Mouse (Mus musculus): ENCODE data around the gene Mnd1. TPM values are rescaled to one million over a fixed set of nuclear protein-coding genes. Genes with fewer than 3 reads are reported as not detected.

Mnd1 gene
- polyA plus RNA-seq, 1 experiment from 2014 or later, result 12.3 TPM

DNA sequence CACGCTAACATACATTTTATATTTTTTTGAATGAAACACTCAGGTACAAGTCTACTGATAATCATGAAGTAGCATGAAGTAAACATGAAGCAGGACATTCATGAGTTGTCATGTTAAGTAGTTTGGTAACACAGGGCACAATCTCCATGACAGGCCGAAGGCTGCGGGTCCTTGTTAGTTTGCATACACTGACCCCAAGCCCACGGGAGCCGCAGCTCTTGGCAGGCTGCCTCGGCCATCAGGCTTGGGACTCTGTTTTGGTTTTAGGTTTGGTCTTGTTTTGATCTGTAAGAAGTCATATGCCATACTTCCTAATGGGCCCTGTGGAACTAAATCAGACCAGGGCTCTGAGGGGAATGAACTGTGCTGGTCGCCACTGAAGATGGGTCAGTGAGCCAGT, 36.9 kb downstream of the Mnd1 start:
- Histone ChIP-seq H3K4me3 (no peak overlapping the region), H3K27me3 (ENCODE audit: low read depth, poor library complexity, severe bottlenecking) (no peaks in the 10 kb centered on the region), H3K4me1 (no peaks in the 10 kb centered on the region), H3K9me3 (replicated peaks) (no peaks in the 10 kb centered on the region), H3K36me3 (no peaks in the 10 kb centered on the region), H3K27ac (replicated peaks) (no peak overlapping the region)
- 84% methylated on average over 7 of the region's 7 CpGs for WGBS
- DNase-seq (ENCODE audit: low spot score), result no peak

DNA sequence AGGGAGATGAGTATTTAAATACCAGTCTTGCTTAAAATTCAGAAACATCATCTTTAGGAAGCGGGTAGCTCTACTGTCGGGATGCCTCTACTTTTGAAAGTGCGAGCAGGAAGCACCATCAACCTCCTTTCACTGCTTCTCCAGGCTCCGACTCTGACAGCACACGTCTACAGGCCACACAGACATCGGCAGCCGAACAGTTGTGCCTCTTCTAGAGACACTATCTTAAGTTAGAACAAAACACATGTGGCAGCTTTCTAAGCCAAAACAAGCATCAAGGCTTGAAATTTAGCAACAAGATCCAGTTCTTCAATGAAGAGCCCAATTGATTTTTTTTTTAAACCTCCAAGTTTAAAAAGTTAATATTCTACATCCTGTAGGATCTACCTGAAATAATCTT, 37.4 kb downstream of the Mnd1 start:
- DNase-seq (ENCODE audit: low spot score), result no peak
- Histone ChIP-seq H3K9me3 (replicated peaks) (no peaks in the 10 kb centered on the region), H3K4me1 (no peaks in the 10 kb centered on the region), H3K36me3 (no peaks in the 10 kb centered on the region), H3K27me3 (ENCODE audit: low read depth, poor library complexity, severe bottlenecking) (no peaks in the 10 kb centered on the region), H3K4me3 (no peak overlapping the region), H3K27ac (replicated peaks) (no peak overlapping the region)
- WGBS, result 87% methylated on average over 7 of the region's 7 CpGs

GRCm38 (mm10) chr3:84108614-84109013, 47.0 kb downstream of the Mnd1 start:
- 87% methylated on average over 2 of the region's 2 CpGs for WGBS
- Histone ChIP-seq H3K27ac (replicated peaks) (no peak overlapping the region), H3K9me3 (replicated peaks) (no peaks in the 10 kb centered on the region), H3K4me1 (no peaks in the 10 kb centered on the region), H3K4me3 (no peak overlapping the region), H3K27me3 (ENCODE audit: low read depth, poor library complexity, severe bottlenecking) (no peaks in the 10 kb centered on the region), H3K36me3 (no peaks in the 10 kb centered on the region)
- no peak for DNase-seq (ENCODE audit: low spot score)

DNA sequence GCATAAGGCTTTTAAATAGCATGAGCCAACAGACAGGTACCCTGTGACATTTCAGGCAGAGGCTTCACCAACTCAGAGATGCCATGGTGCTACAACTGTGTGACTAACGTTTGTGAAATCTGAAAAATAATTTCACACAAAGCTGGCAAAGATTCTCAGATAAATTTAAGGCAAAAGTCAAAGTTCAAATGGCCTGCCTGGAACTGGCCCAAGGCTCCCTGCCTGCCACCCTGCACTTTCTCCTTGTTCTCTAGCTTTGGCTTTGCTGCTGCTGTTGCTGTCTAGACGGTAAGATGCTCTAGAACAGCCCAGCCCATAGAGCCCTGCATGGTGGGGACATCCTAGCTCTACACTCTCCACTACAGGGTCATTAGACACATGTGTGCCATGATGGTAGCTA, 49.5 kb downstream of the Mnd1 start:
- DNase-seq (ENCODE audit: low spot score), result no peak
- no peak overlapping the region for H3K27ac ChIP-seq (replicated peaks)
- no peaks in the 10 kb centered on the region for H3K4me1 ChIP-seq
- no peaks in the 10 kb centered on the region; the same call in 1 of the 2 replicates for H3K27me3 ChIP-seq (ENCODE audit: low read depth, poor library complexity, severe bottlenecking)
- no peaks in the 10 kb centered on the region for H3K9me3 ChIP-seq (replicated peaks)
- 78% methylated on average over 2 of the region's 2 CpGs for WGBS
- no peak overlapping the region for H3K4me3 ChIP-seq
- no peaks in the 10 kb centered on the region for H3K36me3 ChIP-seq

- no peak for DNase-seq (ENCODE audit: low spot score)
- H3K36me3 ChIP-seq, result no peaks in the 10 kb centered on the region
- no peaks in the 10 kb centered on the region; the same call in 1 of the 2 replicates for H3K27me3 ChIP-seq (ENCODE audit: low read depth, poor library complexity, severe bottlenecking)
- WGBS, result 88% methylated on average over 2 of the region's 2 CpGs
- no peaks in the 10 kb centered on the region for H3K4me1 ChIP-seq
- H3K4me3 ChIP-seq, result no peak overlapping the region
- H3K27ac ChIP-seq (replicated peaks), result no peak overlapping the region
- no peaks in the 10 kb centered on the region for H3K9me3 ChIP-seq (replicated peaks)
Observed at GRCm38 (mm10) chr3:84103536-84103935, 52.0 kb downstream of the Mnd1 start.

DNA sequence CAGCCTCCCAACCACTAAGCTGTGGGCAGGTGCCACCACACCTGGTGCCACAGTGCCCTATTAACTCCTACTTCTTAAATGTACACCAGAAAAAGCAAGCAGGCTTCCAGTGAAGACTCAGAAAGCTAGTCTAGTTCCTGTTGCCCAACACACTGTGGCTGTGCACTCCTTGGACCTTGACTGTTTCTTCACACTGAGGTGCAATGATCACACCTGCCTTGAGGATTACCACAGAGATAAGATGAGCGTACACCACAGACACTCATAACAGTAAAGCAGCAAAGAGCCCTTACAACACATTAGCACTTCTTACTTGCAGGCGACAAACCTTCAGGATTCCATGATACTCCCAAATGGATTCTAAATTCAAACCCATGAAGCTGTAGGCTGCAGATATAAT, 62.7 kb downstream of the Mnd1 start:
- H3K27ac ChIP-seq (replicated peaks), result no peak overlapping the region
- WGBS, result 93% methylated on average over 2 of the region's 2 CpGs
- H3K36me3 ChIP-seq, result no peaks in the 10 kb centered on the region
- DNase-seq (ENCODE audit: low spot score), result no peak
- peaks cover 25% of the 10 kb centered on the region for H3K27me3 ChIP-seq (ENCODE audit: low read depth, poor library complexity, severe bottlenecking)
- H3K9me3 ChIP-seq (replicated peaks), result no peaks in the 10 kb centered on the region
- H3K4me3 ChIP-seq, result no peak overlapping the region
- peaks cover 8% of the 10 kb centered on the region for H3K4me1 ChIP-seq

- DNase-seq (ENCODE audit: low spot score), result peak; percentile 20
- H3K4me1 ChIP-seq, result peaks cover 26% of the 10 kb centered on the region
- H3K27me3 ChIP-seq (ENCODE audit: low read depth, poor library complexity, severe bottlenecking), result peaks cover 30% of the 10 kb centered on the region
- H3K36me3 ChIP-seq, result no peaks in the 10 kb centered on the region
- H3K27ac ChIP-seq (replicated peaks), result no peak overlapping the region
- H3K9me3 ChIP-seq (replicated peaks), result no peaks in the 10 kb centered on the region
- 39% methylated on average over 2 of the region's 2 CpGs for WGBS
- H3K4me3 ChIP-seq, result no peak overlapping the region
Observed at GRCm38 (mm10) chr3:84090982-84091381, 64.6 kb downstream of the Mnd1 start.

- peaks cover 4% of the 10 kb centered on the region for H3K9me3 ChIP-seq (replicated peaks)
- H3K27me3 ChIP-seq (ENCODE audit: low read depth, poor library complexity, severe bottlenecking), result peaks cover 57% of the 10 kb centered on the region
- no peak overlapping the region for H3K4me3 ChIP-seq
- no peaks in the 10 kb centered on the region for H3K36me3 ChIP-seq
- H3K4me1 ChIP-seq, result peaks cover 26% of the 10 kb centered on the region
- H3K27ac ChIP-seq (replicated peaks), result peak overlapping the region; percentile 6; the same call in 1 of the 2 replicates
- peak; percentile 44 for DNase-seq (ENCODE audit: low spot score)
- WGBS, result 34% methylated on average over 2 of the region's 2 CpGs
Observed at GRCm38 (mm10) chr3:84086921-84087320, 68.7 kb downstream of the Mnd1 start.

- no peak for DNase-seq (ENCODE audit: low spot score)
- 79% methylated on average over 7 of the region's 7 CpGs for WGBS
- peaks cover 20% of the 10 kb centered on the region for H3K4me1 ChIP-seq
- H3K27me3 ChIP-seq (ENCODE audit: low read depth, poor library complexity, severe bottlenecking), result peaks cover 57% of the 10 kb centered on the region
- peaks cover 5% of the 10 kb centered on the region for H3K9me3 ChIP-seq (replicated peaks)
- no peaks in the 10 kb centered on the region for H3K36me3 ChIP-seq
- H3K27ac ChIP-seq (replicated peaks), result no peak overlapping the region
- H3K4me3 ChIP-seq, result no peak overlapping the region
Observed at GRCm38 (mm10) chr3:84086337-84086736, 69.2 kb downstream of the Mnd1 start.

DNA sequence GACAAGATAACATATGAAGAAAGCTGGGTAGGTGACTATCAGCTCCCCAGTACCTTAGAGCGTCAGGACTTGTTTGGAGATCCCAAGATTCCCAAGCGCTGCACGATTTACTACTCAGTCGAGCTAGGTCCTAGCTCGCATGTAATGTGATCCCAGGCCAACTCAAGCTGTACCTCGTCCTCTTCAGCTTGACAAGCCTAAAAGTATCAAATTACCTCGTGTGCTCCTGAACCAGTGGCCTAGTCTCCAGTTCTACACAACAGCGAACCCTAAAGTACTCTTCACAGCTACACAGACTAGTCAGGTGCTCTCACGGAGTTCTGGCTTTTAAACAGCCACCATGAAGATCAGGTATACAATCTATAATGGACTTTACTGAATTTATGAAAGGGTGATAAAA, 70.2 kb downstream of the Mnd1 start:
- Histone ChIP-seq H3K9me3 (replicated peaks) (peaks cover 5% of the 10 kb centered on the region), H3K4me1 (peaks cover 17% of the 10 kb centered on the region), H3K4me3 (no peak overlapping the region), H3K27me3 (ENCODE audit: low read depth, poor library complexity, severe bottlenecking) (peaks cover 52% of the 10 kb centered on the region), H3K36me3 (no peaks in the 10 kb centered on the region), H3K27ac (replicated peaks) (no peak overlapping the region)
- no peak for DNase-seq (ENCODE audit: low spot score)
- 57% methylated on average over 9 of the region's 9 CpGs for WGBS

GRCm38 (mm10) chr3:84081208-84081722, 74.3 kb downstream of the Mnd1 start:
- H3K4me1 ChIP-seq, result peaks cover 6% of the 10 kb centered on the region
- WGBS, result 89% methylated on average over 4 of the region's 4 CpGs
- no peak for DNase-seq (ENCODE audit: low spot score)
- no peak overlapping the region for H3K27ac ChIP-seq (replicated peaks)
- H3K9me3 ChIP-seq (replicated peaks), result peaks cover 5% of the 10 kb centered on the region
- H3K36me3 ChIP-seq, result no peaks in the 10 kb centered on the region
- no peak overlapping the region for H3K4me3 ChIP-seq
- peaks cover 30% of the 10 kb centered on the region for H3K27me3 ChIP-seq (ENCODE audit: low read depth, poor library complexity, severe bottlenecking)

- H3K4me3 ChIP-seq, result no peak overlapping the region
- peaks cover 18% of the 10 kb centered on the region for H3K27me3 ChIP-seq (ENCODE audit: low read depth, poor library complexity, severe bottlenecking)
- H3K27ac ChIP-seq (replicated peaks), result no peak overlapping the region
- peaks cover 3% of the 10 kb centered on the region; the same call in 1 of the 2 replicates for H3K4me1 ChIP-seq
- no peaks in the 10 kb centered on the region for H3K36me3 ChIP-seq
- no peak for DNase-seq (ENCODE audit: low spot score)
- H3K9me3 ChIP-seq (replicated peaks), result peaks cover 5% of the 10 kb centered on the region
- WGBS, result 89% methylated on average over 7 of the region's 7 CpGs
Observed at GRCm38 (mm10) chr3:84080074-84080473, 75.5 kb downstream of the Mnd1 start.

- WGBS, result 92% methylated on average over 4 of the region's 4 CpGs
- Histone ChIP-seq H3K9me3 (replicated peaks) (peaks cover 5% of the 10 kb centered on the region), H3K27ac (replicated peaks) (no peak overlapping the region), H3K27me3 (ENCODE audit: low read depth, poor library complexity, severe bottlenecking) (no peaks in the 10 kb centered on the region), H3K4me3 (no peak overlapping the region), H3K4me1 (peaks cover 3% of the 10 kb centered on the region; the same call in 1 of the 2 replicates), H3K36me3 (no peaks in the 10 kb centered on the region)
- no peak for DNase-seq (ENCODE audit: low spot score)
Observed at GRCm38 (mm10) chr3:84077505-84077904, 78.1 kb downstream of the Mnd1 start.

Measured in midbrain, embryonic 10.5 days (tissue).